Mouse (Mus musculus) telencephalon, adult 2 months (tissue): Measurements from ENCODE around the gene Ttc39b.

Experiments
- DNase-seq: peaks from one replicate; pipeline ENCODE4 v3.0.0-alpha.2; 2011; ENCODE audit warnings: low read depth, low spot score

The Ttc39b gene

DNA sequence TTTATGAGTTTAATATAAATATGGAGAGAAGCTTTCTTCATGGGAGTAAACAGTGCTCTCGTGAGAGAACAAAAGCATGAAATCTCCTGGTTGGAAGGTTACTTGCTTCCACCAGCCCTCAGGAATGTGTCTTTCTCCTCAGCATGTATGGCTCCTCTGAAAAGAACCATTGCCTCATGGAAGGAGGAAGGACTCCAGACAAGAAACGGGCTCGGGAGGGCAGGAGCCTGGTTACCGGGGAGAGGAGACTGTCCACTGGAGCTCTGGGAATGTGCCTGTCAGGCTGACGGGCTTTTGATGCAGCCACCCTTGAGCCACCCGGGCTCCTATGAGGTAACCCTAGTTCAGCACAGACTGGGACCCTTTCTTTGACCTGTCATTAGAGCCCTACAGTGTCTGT, 137.6 kb downstream of the Ttc39b start:
- DNase-seq = no peak

DNA sequence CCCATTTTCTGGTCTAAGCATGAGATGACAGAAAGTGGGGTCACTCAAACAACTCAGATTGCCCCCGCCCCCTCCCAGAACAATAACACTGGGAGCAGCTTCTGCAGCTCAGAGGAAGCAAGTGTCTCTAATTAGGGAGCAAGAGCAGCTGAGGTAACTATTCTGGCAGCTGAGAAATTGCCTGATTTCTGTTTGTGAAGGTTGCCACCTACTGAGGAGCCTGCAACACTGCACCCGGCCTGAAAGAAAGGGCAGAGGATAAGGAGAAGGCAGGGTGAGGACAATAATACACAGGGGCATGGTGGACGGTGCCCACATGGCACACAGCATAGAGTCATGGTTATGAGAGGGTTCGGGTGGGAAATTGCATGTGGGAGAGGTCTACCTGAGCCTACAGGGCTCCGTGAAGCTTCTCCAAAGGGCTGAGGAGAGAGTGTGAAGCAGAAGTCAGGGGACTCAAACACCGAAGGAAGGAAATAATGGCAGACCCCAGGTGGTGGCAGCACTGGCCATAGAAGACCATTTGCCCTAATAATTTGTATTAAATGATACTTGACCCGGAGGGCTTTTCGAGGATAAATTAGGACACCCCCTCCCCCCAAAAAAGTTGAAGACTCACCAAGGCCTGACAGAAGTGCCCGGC, 140.6 kb downstream of the Ttc39b start:
- DNase-seq = peak; percentile 65

DNA sequence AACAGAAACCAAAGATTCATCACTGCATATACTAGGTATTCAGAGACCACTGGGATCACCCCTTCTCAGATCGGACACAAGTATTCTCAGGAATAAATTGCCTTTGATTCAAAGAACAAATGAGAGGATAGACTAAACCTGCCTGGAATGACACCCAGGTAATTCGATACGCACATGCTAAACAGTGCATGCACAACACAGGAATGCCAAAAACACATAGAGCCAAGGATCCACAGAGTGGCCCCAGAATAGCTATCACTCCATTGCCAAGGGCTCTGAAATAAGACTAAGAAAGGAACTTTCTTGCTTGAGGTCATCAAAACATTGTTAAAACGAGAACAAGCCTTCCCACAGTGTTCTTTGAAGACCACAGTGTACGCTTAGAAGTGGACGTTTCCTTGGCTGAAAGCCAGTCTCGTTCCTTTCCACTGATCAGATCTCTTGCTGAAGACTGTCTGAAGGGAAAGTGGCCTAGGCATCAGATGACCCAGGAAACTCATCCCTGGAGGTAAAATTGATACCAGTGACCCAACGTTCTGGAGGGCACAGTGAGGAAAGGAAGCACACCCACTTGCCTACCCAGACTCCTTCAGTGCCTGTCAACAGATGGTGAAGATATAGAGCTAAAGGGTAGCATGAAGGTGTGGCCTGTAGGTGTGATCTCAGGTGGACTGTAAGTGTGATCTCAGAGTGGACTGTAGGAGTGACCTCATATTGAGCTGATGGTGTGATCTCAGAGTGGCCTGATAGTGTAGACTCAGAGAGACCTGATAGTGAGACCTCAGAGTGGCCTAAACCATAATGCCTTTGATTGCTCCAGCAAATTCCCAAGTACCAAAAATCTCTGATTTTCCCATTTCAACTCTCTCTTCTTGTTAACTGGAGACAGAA, 141.6 kb downstream of the Ttc39b start:
- no peak for DNase-seq

DNA sequence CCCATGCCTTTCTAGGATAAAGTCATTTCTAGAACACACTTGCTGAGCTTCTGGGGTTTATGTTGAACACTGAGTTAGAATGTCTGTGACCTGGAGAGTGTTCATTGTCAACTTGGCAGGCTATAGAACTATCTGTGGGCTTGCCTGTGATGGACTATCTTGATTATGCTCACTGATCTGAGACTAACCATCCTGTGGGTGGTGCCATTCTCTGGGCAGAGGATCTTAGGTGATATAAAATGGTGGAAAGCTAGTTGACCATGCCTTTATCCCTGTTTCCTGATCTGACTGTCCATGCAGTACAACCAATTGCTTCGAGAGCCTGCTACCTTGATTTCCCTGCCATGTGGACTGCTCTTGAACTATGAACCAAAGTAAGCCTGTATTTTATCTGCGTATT, 146.6 kb downstream of the Ttc39b start:
- DNase-seq = no peak

DNA sequence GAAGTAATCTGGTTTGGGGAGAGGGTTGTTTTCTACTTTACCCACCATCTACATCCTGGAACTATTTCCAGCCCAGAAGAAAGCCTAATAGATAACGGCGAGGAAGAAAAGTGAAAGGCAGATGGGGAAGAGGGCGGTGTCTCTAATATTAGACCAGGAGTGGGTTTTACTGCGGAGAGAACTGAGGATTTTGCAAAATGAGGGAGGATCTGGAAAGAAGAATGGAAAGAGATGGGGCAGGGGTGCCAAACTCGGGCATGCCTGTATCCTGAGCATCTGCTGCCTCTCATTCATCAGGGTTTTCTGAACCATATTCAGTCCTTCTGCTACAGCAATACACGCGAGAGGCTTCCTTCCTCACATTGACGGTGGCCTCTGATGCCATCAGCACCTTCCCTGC, 149.1 kb downstream of the Ttc39b start:
- DNase-seq = peak; percentile 65

DNA sequence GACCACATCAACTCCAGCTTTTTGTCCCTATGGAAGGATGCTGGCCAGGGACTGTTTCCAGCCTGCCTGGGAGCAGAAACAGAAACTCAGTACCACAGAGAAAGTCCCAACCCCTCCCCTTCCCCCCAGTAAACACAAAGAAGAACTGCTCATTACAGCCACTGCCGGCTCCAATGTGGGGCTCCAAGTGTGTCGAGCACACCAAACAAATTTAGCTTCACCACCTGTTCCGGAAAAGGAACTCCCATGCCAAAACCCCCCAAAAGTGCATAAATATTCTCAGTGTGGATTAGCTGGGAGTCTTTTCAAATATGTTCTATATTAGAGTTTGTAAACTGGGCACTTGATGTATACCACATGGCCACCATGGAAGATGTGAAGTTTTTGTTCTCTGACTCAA, 151.8 kb downstream of the Ttc39b start:
- DNase-seq = peak; percentile 35

DNA sequence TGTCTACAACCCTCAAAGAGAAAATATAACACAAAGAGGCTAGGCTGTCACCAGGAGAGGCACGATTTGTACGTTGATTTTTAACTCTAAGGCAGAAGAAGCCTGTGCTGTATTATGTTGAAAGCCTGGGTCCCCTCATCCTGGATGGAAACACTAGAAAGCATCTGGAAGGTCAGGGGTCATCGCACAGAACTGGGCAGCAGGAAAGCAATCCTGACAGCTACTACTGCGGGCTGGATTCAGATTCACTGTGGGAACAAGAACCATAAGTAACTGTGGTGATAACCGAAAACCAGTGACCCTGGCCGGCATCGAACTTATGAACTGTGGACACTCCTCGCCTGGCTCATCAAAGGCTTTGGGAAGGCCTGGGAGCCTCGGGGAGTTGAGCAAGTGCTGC, 153.3 kb downstream of the Ttc39b start:
- no peak for DNase-seq
